Mouse (Mus musculus) right cerebral cortex, postnatal 36 days (tissue): ENCODE results near the gene Get4.

Source experiments
- DNase-seq, 2 experiments: peaks; one replicate each; pipeline ENCODE4 v3.0.0; 2022; ENCODE audit warnings: low spot score in 2 of 2, mixed read lengths in 1 of 2

Gene Get4

DNA sequence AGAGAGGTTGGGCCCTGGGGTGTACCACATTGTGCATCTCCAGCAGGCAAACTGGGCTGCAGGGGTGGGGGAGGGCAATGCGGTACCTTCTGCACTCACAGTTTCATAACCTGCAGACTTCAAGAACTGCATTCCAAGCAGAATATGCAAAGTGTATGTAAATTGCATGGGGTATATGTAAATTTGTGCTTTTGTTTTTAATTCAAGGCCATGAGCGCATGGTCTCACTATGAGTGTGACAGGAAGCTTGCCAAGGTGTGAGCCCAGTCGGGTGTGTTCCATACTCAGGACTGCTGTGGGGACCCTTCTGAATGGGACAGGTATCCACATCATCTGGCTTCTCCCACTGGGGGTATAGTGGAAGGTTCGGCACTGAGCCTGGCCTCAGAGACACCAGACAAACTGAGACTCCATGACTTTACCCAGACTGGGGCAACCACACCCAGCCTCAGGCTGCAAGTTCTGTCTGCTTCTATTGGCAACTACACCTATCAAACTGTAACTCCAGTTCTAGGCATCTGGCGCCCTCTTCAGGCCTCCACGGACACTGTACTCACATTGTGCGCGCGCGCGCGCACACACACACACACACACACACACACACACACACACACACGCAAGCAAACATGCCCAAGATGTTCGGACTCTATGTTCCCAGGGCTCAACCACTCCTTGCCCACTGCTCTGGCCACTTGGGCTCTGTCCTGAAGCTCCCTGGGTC is 31.5 kb downstream of the Get4 start:
- DNase-seq = no peak

DNA sequence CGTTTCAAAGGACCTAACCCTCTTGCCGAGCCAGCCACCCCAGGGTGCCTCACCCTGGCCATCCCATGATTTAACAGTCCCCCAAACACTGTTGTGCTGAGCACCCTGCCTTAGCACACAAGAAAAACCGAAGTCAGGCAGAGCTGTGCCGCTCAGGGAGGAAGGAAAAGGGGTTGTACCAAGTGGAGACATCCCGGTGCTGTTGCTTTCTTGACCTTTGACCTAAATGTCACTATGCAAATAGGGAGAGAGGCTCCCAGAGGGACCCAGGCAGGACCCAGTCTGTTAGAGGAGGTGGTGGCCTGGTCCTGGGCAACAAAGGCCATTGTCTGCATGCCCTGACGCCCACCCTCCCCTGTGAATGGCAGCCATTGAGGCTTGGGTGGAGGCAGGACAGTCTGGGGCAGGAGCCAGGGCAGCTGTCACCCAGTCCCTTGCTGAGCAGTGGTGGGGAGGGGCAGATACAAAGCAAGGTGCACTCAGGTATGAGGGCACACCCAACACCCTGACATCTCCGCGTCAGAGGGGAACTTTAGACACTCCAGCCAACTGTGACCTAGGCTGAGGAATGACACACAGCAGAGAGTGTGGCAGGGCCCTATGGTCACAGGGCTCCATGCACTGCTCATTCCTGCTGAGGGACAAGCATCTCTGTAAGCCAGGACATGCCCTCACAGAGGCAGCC is 33.4 kb downstream of the Get4 start:
- DNase-seq = no peak

GRCm38 (mm10) chr5:139286142-139286941 is 34.2 kb downstream of the Get4 start:
- DNase-seq = no peak

DNA sequence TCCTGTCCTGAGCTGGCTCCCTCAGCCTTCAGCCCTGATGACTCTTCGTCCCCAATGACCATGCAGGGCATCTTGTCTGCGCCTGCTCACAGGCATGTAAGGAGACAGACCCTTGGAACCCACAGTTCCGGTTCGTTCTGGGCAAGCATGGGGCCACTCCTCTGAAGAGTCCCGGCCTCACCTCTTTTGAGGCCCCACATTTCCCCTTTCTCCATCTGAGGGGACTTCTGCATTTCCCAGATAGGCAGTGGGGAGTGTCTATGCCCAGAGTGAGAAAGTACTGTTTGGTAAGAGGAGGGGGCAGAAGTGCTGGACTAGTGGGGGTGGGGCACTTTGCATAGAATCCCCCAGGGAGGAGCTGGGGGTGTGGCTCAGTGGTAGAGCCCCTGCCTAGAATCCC is 35.0 kb downstream of the Get4 start:
- DNase-seq = no peak

DNA sequence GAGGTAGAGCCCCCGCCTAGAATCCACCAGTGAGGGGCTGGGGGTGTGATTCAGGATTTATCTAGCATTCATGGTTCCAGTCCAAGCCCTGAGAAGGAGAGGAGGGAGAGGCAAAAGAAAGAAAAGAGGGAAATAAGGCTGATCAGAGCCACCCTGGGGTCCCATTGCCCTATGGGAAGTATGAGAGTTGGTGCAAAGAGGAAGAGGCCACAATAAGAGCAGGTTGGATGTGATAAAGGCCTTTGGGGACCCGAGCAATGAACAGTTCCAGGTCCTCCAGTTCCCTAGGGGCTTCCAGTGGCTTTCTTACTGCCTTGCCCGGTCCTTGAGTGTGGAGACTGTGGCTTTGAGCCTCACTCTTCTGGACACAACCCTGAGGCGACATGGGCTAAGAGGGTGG is 35.7 kb downstream of the Get4 start:
- DNase-seq = no peak

GRCm38 (mm10) chr5:139288591-139288990 is 36.5 kb downstream of the Get4 start:
- no peak for DNase-seq

DNA sequence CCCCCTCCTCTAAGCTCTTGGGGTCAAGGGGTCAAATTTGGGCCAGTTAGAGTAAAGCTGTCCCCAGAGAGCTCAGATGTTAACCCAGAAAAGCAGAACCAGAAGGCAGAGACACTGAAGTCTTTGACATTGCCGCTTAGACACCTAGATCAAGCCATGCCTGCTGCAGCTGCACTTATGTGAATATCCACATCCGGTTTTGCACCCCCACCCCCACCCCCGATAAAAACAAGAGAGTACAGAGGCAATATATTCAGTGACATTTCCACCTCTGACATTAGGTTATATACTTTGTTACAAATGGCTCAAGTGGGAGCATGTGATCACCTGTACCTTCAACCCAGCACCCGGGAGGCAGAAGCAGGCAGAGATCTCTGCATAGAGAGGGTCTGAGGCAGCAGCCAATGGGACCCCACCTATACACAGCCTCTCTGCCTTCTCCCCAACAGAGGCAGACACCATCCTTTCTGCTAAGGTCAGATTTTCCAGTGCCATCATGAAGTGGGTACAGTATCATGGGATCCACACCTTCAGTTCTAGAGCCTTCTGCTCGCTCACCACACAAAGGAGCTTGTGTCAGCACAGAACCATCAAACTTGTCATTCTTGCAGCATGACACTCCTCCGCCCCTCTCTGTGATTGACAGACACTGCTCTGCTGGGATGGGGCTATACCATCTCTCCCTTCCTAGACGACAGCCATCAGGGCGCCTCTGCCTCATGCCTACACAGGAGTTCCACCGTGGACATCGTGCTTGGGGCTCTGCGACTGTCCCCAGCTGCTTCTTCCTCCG is 38.5 kb downstream of the Get4 start:
- no peak for DNase-seq

GRCm38 (mm10) chr5:139291811-139292560 is 39.9 kb downstream of the Get4 start:
- no peak for DNase-seq

- DNase-seq = no peak
Observed at GRCm38 (mm10) chr5:139294089-139294488, 42.0 kb downstream of the Get4 start.

DNA sequence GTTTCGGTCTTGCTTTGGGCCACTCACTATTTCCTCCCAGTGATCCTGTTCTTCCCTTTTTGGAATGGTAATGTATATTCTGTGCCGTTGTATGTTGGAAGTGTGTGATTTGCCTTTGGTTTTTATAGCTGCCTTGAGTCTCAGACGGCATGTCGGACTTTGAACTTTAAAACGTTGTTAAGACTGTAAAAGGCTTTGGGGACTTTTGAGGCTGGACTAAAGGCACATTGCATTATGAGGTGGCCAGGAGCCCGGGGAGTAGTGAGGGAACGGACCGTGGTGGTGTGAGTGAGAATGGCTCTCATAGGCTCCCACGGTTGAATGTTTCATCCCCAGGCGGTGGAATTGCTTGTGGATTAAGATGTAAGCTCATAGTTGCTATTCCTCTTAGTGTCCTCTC is 45.0 kb downstream of the Get4 start:
- no peak for DNase-seq

DNA sequence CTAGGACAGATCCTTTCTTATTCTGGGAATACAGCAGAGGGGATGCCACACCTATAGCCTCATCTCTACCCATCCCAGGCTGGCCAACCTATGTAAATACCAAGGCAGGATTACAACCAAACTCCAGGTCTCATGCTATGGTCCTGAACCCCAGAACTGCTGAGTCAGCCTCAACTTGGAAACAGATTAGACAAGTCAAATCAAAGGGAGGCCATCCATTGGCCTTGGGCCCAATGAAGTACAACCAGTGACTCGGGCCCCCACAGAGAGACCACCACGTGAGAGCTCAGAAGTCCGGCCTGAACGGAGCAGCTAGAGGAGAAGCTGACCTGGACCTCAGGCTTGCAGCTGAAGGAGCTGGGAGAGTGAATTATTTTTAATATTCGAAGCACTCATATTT is 45.6 kb downstream of the Get4 start:
- DNase-seq = no peak

DNA sequence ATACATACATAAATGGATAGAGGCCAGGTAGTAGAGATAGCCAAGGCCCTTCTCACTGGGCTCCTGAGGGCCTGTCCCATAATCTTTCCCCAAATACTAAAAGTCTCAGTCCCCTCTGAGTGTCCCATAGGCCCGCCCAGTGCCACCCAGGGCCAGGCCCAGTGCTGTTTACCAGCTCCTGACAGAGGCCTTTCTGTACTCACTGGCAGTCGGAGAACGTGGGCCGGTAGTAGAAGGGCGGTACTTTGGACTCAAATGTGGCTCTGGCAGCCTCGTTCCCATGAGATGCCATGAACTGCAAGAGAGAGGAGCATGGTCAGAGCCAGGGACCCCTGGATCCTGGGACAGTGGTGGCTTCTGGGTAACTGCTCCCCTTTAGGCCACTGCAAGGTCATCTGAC is 50.0 kb downstream of the Get4 start:
- DNase-seq = no peak

DNA sequence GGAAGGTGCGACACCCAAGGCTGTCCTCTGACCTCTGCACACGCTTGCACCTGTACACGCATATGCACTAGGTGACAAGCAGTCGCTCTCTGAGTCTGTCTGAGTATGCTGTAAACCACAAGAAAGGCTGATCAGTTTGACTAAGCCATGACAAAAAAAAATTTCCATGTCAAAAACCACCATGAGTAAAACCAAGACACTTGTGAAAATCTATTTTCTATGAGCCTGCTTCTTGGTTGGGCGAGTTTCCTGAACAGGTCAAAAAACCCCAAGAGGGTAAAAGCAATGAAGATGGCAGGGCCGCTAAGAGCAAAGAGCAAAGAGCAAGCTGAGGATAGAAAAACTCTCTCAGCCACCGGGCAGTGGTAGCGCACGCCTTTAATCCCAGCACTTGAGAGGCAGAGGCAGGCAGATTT is 51.5 kb downstream of the Get4 start:
- DNase-seq = no peak

- no peak for DNase-seq
Observed at GRCm38 (mm10) chr5:139309946-139310345, 57.8 kb downstream of the Get4 start.

DNA sequence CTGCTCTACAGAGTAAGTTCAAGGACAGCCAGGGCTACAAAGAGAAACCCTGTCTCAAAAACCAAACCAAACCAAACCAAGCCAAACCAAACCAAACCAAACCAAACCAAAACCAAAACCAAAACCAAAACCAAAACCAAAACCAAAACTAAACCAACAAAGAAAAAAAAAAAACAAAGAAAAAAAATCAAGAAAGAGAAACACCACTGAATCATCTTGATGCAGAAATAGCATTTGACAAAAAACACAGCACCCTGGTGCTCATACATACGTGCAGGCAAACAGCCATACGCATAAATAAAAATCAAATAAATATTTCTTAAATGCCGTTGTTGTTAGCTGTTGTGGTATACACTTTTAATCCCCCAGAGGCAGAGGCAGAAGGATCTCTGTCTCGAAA is 58.4 kb downstream of the Get4 start:
- DNase-seq = no peak

GRCm38 (mm10) chr5:139311822-139312221 is 59.7 kb downstream of the Get4 start:
- no peak for DNase-seq

DNA sequence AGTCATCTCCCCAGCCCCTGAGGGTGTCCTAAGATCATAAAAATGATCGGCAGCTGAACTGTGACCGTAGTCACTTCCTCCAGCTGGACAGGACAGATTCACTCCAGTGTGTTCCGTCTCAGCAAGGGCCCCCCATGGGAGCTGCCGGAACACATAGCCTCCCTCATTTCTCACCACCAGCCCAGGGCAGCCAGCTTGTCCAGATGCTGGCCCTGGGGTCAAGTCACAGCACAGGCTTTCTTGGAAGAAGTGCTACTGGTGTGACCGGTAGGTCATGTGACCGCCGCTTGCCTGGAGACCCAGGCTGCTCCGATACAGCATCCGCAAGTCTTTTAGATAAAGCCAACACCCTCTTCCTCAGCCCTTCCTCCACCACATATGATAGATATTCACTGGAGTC is 61.4 kb downstream of the Get4 start:
- DNase-seq = no peak

- DNase-seq = no peak
Observed at GRCm38 (mm10) chr5:139314941-139315642, 63.0 kb downstream of the Get4 start.

DNA sequence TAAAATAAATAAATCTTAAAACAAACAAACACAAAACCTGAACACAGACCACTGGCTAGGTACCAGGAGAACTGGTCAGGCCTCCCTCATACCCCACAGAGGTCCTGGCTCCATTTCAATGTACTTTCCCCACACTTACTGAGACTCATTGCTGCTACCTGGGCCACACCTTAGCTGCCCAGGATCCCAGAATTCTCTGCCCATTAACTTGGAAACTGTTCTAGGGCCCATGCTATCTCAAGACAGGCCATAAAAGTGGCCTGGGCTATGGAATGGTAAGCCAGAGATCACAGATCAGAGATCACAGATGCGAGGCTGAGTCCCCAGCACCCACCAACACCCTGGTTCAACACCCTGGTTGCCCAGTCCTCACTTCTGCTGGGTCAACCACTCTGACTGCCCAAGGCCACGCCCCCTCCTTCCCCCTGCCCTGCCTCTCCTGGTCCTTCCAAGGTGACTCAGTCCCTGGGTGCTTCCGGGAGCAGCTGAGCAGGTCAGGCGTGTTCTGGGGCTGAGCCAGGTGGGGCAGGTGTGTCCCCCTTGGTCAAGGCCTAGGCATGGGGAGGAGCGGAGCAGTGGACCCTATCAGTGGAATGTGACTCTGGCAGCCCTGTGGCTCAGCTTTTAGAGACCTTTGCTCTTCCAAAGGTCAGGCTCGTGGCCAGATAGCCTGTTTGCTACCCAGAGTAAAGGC is 65.0 kb downstream of the Get4 start:
- no peak for DNase-seq
